In the genomic region with DNA sequence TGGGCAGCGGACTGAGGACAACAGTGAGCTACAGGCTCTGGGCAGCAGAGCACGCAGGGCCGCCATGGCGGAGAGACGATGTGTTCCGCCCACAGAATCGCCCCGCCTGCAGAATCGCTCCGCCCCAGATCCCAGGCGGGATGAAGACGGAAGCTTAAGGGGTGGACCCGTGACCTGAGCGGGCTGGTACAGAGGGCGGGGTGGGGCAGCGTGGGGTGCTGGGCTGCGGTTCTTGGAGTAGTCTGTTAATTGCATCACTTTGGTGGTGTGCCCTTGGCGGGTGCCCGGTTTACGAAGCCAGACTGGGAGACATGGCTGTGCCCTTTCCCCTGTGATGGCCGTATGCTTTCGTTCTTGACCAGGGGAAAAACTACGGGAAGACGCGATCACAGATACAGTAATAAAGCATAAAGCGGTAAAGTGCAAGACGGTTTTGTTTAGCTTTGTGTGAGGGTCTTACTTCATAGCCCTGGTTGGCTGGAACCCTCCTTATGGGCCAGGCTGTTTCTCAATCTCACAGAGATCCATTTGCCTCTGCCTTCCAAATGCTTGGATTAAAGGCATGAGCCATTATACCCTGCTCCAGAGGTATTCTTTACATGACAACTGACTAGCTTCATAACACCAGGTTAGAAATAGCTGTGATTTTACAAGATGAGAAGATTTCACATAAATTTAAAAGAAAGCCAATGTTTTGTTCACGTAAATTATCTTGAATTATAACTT, we compare ENCODE assay signal across 8 mouse cellular contexts. TPM values are rescaled to one million over a fixed set of nuclear protein-coding genes. Genes with fewer than 3 reads are reported as not detected.
DNase-seq lines count a peak whose midpoint lies in the region; ATAC-seq and TF ChIP-seq lines count a peak whose summit lies in the region.

A gene (minus strand): TSS at position 148 of the 726 bp plus-strand sequence.

- no peaks in the 10 kb centered on the region for H3K9me3 ChIP-seq in kidney, embryonic 14.5 days (ENCODE audit: control insufficient read depth, low read length)
- H3K9me3 ChIP-seq in limb, embryonic 14.5 days (ENCODE audit: control insufficient read depth, low read length), result no peaks in the 10 kb centered on the region
- H3K9me3 ChIP-seq in midbrain, embryonic 16.5 days (replicated peaks; ENCODE audit: control insufficient read depth, low read length, poor library complexity, severe bottlenecking), result no peaks in the 10 kb centered on the region

- WGBS in kidney, embryonic 14.5 days, result 4% methylated on average over 28 of the region's 28 CpGs
- 4% methylated on average over 27 of the region's 28 CpGs for WGBS in limb, embryonic 14.5 days
- whole genome bisulfite sequencing in midbrain, embryonic 16.5 days, result 3% methylated on average over 28 of the region's 28 CpGs

- no peaks in the 10 kb centered on the region for H3K4me1 ChIP-seq in kidney, embryonic 14.5 days (ENCODE audit: control insufficient read depth, insufficient read depth, low read length)
- H3K4me1 ChIP-seq in limb, embryonic 14.5 days (ENCODE audit: control insufficient read depth, insufficient read depth, low read length), result no peaks in the 10 kb centered on the region
- peaks cover 11% of the 10 kb centered on the region; the same call in 1 of the 2 replicates for H3K4me1 ChIP-seq in midbrain, embryonic 16.5 days (ENCODE audit: control insufficient read depth, insufficient read depth, low read length)

- peak within 1 kb of the TSS; percentile 70 for H3K4me2 ChIP-seq in kidney, embryonic 14.5 days (replicated peaks; ENCODE audit: low read depth, low read length)
- H3K4me2 ChIP-seq in limb, embryonic 14.5 days (replicated peaks; ENCODE audit: low read depth, low read length, severe bottlenecking), result peak within 1 kb of the TSS; percentile 93
- H3K4me2 ChIP-seq in midbrain, embryonic 16.5 days (ENCODE audit: low read length), result peak within 1 kb of the TSS; percentile 87

- TF ChIP-seq POLR2A in limb, embryonic 14.5 days (IDR thresholded peaks at IDR 0.05; ENCODE audit: borderline replicate concordance, extremely low read depth, insufficient read depth, insufficient read length), result peak; percentile 87; the same call in 1 of the 2 replicates

- H3K27me3 ChIP-seq in C2C12 (ENCODE audit: control insufficient read depth, insufficient read depth, insufficient read length), result no peaks in the 10 kb centered on the region
- no peaks in the 10 kb centered on the region for H3K27me3 ChIP-seq in kidney, embryonic 14.5 days (ENCODE audit: control insufficient read depth, insufficient read depth, low read length)
- no peaks in the 10 kb centered on the region for H3K27me3 ChIP-seq in limb, embryonic 14.5 days (ENCODE audit: control insufficient read depth, insufficient read depth, low read length)
- no peaks in the 10 kb centered on the region for H3K27me3 ChIP-seq in midbrain, embryonic 16.5 days (ENCODE audit: control insufficient read depth, insufficient read depth, low read depth, low read length)

- peak; percentile 96 for DNase-seq in brain, adult 2 months (ENCODE audit: low read depth, low spot score)
- DNase-seq in heart, adult 9 months (ENCODE audit: low spot score in 2 of 2), result peak; percentile 91 to 93
- peak; percentile 83 for DNase-seq in limb, embryonic 14.5 days (ENCODE audit: low spot score)
- DNase-seq in spleen, postnatal 14 days (ENCODE audit: low spot score in 2 of 2), result peak; percentile 79 to 81

- no peak for TF ChIP-seq CTCF in C2C12 (IDR thresholded peaks at IDR 0.05; ENCODE audit: control insufficient read depth, insufficient read depth, insufficient read length)

- no peaks in the 10 kb centered on the region for H3K36me3 ChIP-seq in C2C12 (ENCODE audit: control insufficient read depth, insufficient read depth)
- peaks cover 14% of the 10 kb centered on the region for H3K36me3 ChIP-seq in kidney, embryonic 14.5 days (ENCODE audit: control insufficient read depth, insufficient read depth, low read length)
- H3K36me3 ChIP-seq in limb, embryonic 14.5 days (ENCODE audit: control insufficient read depth, insufficient read depth, low read length), result peaks cover 14% of the 10 kb centered on the region
- no peaks in the 10 kb centered on the region for H3K36me3 ChIP-seq in midbrain, embryonic 16.5 days (ENCODE audit: control insufficient read depth, insufficient read depth, low read length)

- peaks cover 19% of the 10 kb centered on the region for H3K79me2 ChIP-seq in C2C12 (ENCODE audit: control insufficient read depth, insufficient read depth)

- H3K79me3 ChIP-seq in C2C12 (ENCODE audit: low read depth), result peaks cover 10% of the 10 kb centered on the region

- ATAC-seq in erythroblast, adult 5-6 weeks (replicated peaks; ENCODE audit: low FRiP score, poor library complexity, severe bottlenecking), result peak; percentile 99
- ATAC-seq in kidney, embryonic 14.5 days (ENCODE audit: low FRiP score, low TSS enrichment), result peak; percentile 96
- peak; percentile 94 for ATAC-seq in limb, embryonic 14.5 days (ENCODE audit: low FRiP score, low read depth)
- ATAC-seq in midbrain, embryonic 16.5 days, result peak; percentile 96

- peak within 1 kb of the TSS; percentile 81 for H3K9ac ChIP-seq in kidney, embryonic 14.5 days (ENCODE audit: low read depth, low read length)
- peak within 1 kb of the TSS; percentile 81 for H3K9ac ChIP-seq in limb, embryonic 14.5 days (ENCODE audit: low read depth, low read length, severe bottlenecking)
- H3K9ac ChIP-seq in midbrain, embryonic 16.5 days (ENCODE audit: low read depth, low read length), result peak within 1 kb of the TSS; percentile 86

- peak within 1 kb of the TSS; percentile 45 for H3K4me3 ChIP-seq in C2C12 (ENCODE audit: insufficient read depth, poor library complexity, severe bottlenecking)
- peak within 1 kb of the TSS; percentile 81 for H3K4me3 ChIP-seq in kidney, embryonic 14.5 days (ENCODE audit: low read length)
- H3K4me3 ChIP-seq in limb, embryonic 14.5 days (replicated peaks; ENCODE audit: low read length), result peak within 1 kb of the TSS; percentile 80
- H3K4me3 ChIP-seq in midbrain, embryonic 16.5 days (ENCODE audit: low read depth, low read length), result peak within 1 kb of the TSS; percentile 68

- peak within 1 kb of the TSS; percentile 82 for H3ac ChIP-seq in C2C12 (ENCODE audit: control insufficient read depth, insufficient read length, low read depth)

- peak within 1 kb of the TSS; percentile 88 for H3K27ac ChIP-seq in kidney, embryonic 14.5 days (ENCODE audit: low read depth, low read length)
- peak within 1 kb of the TSS; percentile 84 for H3K27ac ChIP-seq in limb, embryonic 14.5 days (replicated peaks; ENCODE audit: low read depth, low read length)
- peak within 1 kb of the TSS; percentile 84 for H3K27ac ChIP-seq in midbrain, embryonic 16.5 days (ENCODE audit: low read length)

TF ChIP-seq in C2C12, 6 proteins besides CTCF, POLR2A, EP300 and RAD21:
- TF ChIP-seq CEBPB (IDR thresholded peaks at IDR 0.05; ENCODE audit: low read depth) (peak; percentile 79), USF1 (IDR thresholded peaks at IDR 0.05; ENCODE audit: low read depth) (peak; percentile 39), FOSL1 (IDR thresholded peaks at IDR 0.05; ENCODE audit: insufficient read depth, low read length, poor library complexity, severe bottlenecking) (no peak)

RNA-seq across cellular contexts. Expression of the gene that starts here (rescaled TPM):
- polyA plus RNA-seq in C2C12 (2012; fragmentation: generic; extraction: Trizol), result 149 TPM
- total RNA-seq in erythroblast, adult 5-6 weeks (2015; ENCODE audit: low replicate concordance), result 12.5 and 23.4 TPM in 2 replicates
- 9.2 and 25.3 TPM in 2 replicates for total RNA-seq in erythroblast, adult 5-6 weeks (2017; ENCODE audit: low replicate concordance)
- polyA plus RNA-seq in kidney, embryonic 14.5 days (2014; fragmentation: Nextera tagmentation; extraction: Ambion mirVana), result 186 and 199 TPM in 2 replicates
- 78.1 and 127 TPM in 2 replicates for polyA plus RNA-seq in limb, embryonic 14.5 days (2012; rRNA removed)
- 153 and 159 TPM in 2 replicates for polyA plus RNA-seq in limb, embryonic 14.5 days (2014; fragmentation: Nextera tagmentation; extraction: Ambion mirVana)
- polyA plus RNA-seq in midbrain, embryonic 16.5 days (2015; fragmentation: Nextera tagmentation; extraction: Ambion mirVana), result 111 TPM in 2 replicates

Comparison
In these comparisons a context has a peak if more than half of its experiments do, and no peak if none do; other contexts are left out.
1. Peak in every context shown above with its lines: DNase-seq, ATAC-seq, H3K4me3 ChIP-seq and H3K27ac ChIP-seq.